Mouse (Mus musculus) stomach, embryonic 16.5 days (tissue): ENCODE results near the gene Fam76b. TPM values are rescaled to one million over a fixed set of nuclear protein-coding genes. Genes with fewer than 3 reads are reported as not detected.
"Not testable (repeated sequence)": the region's sequence is repeated elsewhere in the genome, so short reads cannot be mapped to it uniquely, and the experiment has no call there.

Experiments used
- ATAC-seq: fragments of 200-750 bp; cut with Nextera tagmentation; 2 replicates; pipeline ENCODE4 v1.8.0; 2017; ENCODE audit warnings: moderate number of reproducible peaks, moderate TSS enrichment; ENCODE audit not compliant: insufficient read depth, low FRiP score
- H3K27ac ChIP-seq: fragments of 300-500 bp; sonication (generic); 2 replicates; pipeline ENCODE4 v1.5.1; 2014; ENCODE audit warnings: low read length
- H3K27me3 ChIP-seq: fragments of 300-500 bp; sonication (generic); 2 replicates; pipeline ENCODE4 v1.6.1; 2014; ENCODE audit warnings: low read length, control low read depth, mixed read lengths; ENCODE audit not compliant: control insufficient read depth, insufficient read depth
- H3K36me3 ChIP-seq: fragments of 300-500 bp; sonication (generic); 2 replicates; pipeline ENCODE4 v1.6.1; 2014; ENCODE audit warnings: low read length; ENCODE audit not compliant: control insufficient read depth, insufficient read depth
- H3K4me1 ChIP-seq: fragments of 300-500 bp; sonication (generic); 2 replicates; pipeline ENCODE4 v1.6.1; 2014; ENCODE audit warnings: low read length, control low read depth, mixed read lengths; ENCODE audit not compliant: control insufficient read depth, insufficient read depth
- H3K4me2 ChIP-seq: fragments of 300-500 bp; sonication (generic); 2 replicates; pipeline ENCODE4 v1.6.1; 2014; ENCODE audit warnings: low read depth, low read length, mixed read lengths
- H3K4me3 ChIP-seq: fragments of 300-500 bp; sonication (generic); replicated peaks from 2 replicates; pipeline ENCODE4 v1.5.1; 2014; ENCODE audit warnings: mild to moderate bottlenecking, low read length
- H3K9ac ChIP-seq: fragments of 300-500 bp; sonication (generic); 2 replicates; pipeline ENCODE4 v1.6.1; 2014; ENCODE audit warnings: low read length
- H3K9me3 ChIP-seq: fragments of 300-500 bp; sonication (generic); replicated peaks from 2 replicates; pipeline ENCODE4 v1.6.1; 2016; ENCODE audit warnings: low read length, control low read depth; ENCODE audit not compliant: control insufficient read depth
- WGBS: fragments of 180-500 bp; shearing (Covaris S2); extraction: QIAGEN DNeasy Blood & Tissue Kit; methylation state at CpG from one replicate; pipeline ENCODE4 v1.1.7; 2014; 5-methylcytosine and 5-hydroxymethylcytosine counted together
- polyA plus RNA-seq: library from polyadenylated mRNA; unstranded; fragments of >200 nt; fragmentation: Nextera tagmentation; extraction: Ambion mirVana; gene quantifications from 2 replicates; pipeline ENCODE4 v1.2.1, GENCODE M21; 2015

Gene Fam76b
- polyA plus RNA-seq = 14.7 and 18.3 TPM in 2 replicates

DNA sequence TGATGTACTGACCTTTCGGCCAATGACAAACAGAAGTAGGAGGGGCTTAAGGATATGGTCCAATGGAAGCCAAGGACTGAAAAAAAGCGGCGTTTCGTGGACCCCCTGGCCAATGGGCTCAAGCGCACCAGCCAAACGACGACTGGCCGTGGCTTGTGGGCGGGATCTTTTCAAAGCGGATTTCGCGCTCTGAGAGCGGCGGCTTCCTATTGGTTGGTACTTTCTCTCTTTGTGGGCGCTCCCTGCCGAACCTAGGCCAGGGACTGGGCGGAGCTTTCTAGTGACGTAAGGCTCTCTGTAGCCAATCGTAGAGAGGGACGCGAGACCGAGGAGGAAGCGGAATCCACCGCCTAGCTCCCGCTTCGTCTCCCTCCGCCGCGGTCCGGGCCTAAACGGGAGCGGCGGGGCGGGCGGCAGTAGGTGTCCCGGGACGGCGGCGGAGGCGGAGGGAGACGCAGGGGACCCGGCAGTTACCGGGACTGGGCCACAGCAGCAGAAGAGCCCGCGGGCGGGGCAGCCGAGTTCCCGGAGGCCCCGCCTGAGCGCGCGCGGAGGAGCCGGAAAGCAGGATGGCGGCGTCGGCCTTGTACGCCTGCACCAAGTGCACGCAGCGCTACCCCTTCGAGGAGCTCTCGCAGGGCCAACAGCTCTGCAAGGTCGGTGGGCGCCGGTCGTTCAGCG is at the start of gene Fam76b:
Gene Fam76b, plus strand, starts transcription at position 311 of the 681 bp plus-strand sequence.
- no peaks in the 10 kb centered on the region for H3K9me3 ChIP-seq
- peak within 1 kb of the TSS; percentile 90 for H3K4me2 ChIP-seq
- peak; percentile 94 for ATAC-seq
- peaks cover 11% of the 10 kb centered on the region; the same call in 1 of the 2 replicates for H3K36me3 ChIP-seq
- peaks cover 13% of the 10 kb centered on the region for H3K4me1 ChIP-seq
- under 1% methylated on average over 64 of the region's 67 CpGs for WGBS
- H3K27ac ChIP-seq = peak within 1 kb of the TSS; percentile 99
- H3K9ac ChIP-seq = peak within 1 kb of the TSS; percentile 94
- H3K4me3 ChIP-seq = peak within 1 kb of the TSS; percentile 87
- H3K27me3 ChIP-seq = no peaks in the 10 kb centered on the region

DNA sequence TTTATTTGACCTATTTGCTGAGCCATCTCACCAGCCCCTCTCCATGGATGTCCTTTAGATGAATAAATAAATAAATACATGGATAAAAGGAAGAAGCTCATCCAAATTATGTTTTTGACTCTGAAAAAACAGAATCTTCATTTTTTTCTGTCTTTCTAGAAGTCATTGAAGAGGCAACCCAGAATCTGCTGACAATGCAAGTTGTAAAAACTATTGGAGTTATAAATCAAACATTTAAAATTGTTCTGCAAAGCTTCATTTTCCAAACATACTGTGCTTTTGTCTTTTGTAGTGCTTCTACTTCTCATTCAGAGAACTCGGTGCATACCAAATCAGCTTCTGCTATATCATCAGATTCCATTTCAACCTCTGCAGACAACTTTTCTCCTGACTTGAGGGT is 45.5 kb upstream of the Fam76b start:
- Histone ChIP-seq H3K4me1 (no peaks in the 10 kb centered on the region), H3K9ac (no peak overlapping the region), H3K9me3 (no peaks in the 10 kb centered on the region), H3K36me3 (0 out of 2 replicates have a peak, but pooled peaks cover 11% of the 10 kb centered on the region), H3K27ac (no peak overlapping the region), H3K4me3 (no peak overlapping the region), H3K4me2 (no peak overlapping the region), H3K27me3 (no peaks in the 10 kb centered on the region)
- no peak for ATAC-seq
- WGBS = 90% methylated on average over 1 of the region's 1 CpGs

DNA sequence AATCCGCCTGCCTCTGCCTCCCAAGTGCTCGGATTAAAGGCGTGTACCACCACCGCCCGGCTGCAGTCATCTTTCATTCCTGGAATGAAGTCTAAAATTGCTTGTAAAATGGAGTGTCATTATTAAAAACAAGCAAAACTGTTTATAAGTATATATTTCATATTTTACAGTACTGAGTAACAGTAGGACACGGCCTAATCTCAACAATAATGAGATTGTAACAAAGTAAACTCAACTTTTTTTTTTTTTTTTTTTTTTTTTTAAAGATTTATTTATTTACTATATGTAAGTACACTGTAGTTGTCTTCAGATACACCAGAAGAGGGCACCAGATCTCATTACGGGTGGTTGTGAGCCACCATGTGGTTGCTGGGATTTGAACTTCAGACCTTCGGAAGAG is 36.7 kb upstream of the Fam76b start:
- H3K4me1 ChIP-seq, H3K9ac ChIP-seq, H3K27ac ChIP-seq, H3K27me3 ChIP-seq, H3K9me3 ChIP-seq, H3K4me3 ChIP-seq, ATAC-seq, H3K4me2 ChIP-seq: not testable (repeated sequence)
- WGBS = 96% methylated on average over 7 of the region's 8 CpGs
- H3K36me3 ChIP-seq = 0 out of 2 replicates have a peak, but pooled peaks cover 13% of the 10 kb centered on the region

DNA sequence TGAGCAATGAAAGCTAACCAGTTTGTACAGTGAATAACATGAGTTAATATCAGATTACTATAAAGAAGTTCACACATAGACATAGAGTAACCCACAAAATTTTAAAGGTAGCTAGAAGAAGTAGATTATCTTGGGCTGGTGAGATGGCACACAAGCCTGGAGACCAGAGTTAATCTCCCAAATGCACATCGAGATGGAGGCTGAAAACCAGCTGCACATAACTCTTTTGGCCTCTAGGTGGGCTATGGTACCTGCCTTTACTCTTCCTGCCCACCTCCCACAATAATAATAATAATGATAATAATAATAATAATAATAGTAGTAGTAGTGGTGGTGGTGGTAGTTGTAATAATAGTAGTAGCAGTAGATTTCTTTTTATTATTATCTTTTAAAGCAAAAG is 33.2 kb upstream of the Fam76b start:
- Histone ChIP-seq H3K4me1 (no peaks in the 10 kb centered on the region), H3K4me3 (no peak overlapping the region), H3K9me3 (no peaks in the 10 kb centered on the region), H3K27ac (no peak overlapping the region), H3K36me3 (peaks cover 9% of the 10 kb centered on the region; the same call in 1 of the 2 replicates), H3K27me3 (no peaks in the 10 kb centered on the region), H3K9ac (no peak overlapping the region), H3K4me2 (no peak overlapping the region)
- no peak for ATAC-seq
- WGBS = 73% methylated on average over 1 of the region's 1 CpGs

DNA sequence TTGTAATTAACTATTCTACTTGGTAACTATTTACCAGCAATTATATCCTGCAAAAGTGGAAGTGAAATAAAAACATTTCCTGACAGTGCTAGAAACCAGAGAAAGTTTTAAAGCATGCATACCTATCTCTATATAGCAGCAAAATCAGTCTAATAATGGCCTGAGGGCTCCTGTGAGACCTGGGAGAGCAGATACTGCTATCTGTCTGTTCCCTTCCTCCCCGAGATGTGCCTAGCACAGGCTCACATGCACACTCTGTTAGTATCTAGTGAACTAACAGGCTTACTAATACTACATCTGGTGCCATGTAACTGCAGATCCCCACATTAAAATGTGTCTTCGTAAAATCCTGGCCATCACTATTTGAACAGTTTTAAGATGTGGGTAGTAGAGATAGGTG is 32.8 kb upstream of the Fam76b start:
- 92% methylated on average over 2 of the region's 2 CpGs for WGBS
- peaks cover 8% of the 10 kb centered on the region; the same call in 1 of the 2 replicates for H3K36me3 ChIP-seq
- no peaks in the 10 kb centered on the region for H3K27me3 ChIP-seq
- no peak overlapping the region for H3K9ac ChIP-seq
- ATAC-seq = no peak
- no peaks in the 10 kb centered on the region for H3K9me3 ChIP-seq
- no peak overlapping the region for H3K4me2 ChIP-seq
- no peak overlapping the region for H3K27ac ChIP-seq
- no peaks in the 10 kb centered on the region for H3K4me1 ChIP-seq
- H3K4me3 ChIP-seq = no peak overlapping the region

DNA sequence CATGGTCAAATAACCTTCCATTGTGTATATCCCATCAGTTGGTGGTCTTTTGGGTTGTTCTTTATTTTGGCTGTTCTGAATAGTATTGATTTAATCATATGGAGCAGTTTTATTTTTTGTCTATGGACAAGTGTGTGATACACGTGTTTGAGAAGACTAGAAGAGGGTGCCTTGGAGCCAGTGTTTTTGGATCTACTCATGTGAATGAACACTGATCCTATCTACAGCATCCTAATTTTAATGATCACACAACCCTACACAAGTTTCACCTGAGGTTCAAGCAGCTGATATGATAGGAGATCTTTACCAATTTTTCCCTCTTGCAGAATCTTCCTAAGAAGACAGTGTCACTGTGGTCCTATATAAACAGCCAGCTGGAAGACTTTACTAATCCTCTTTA is 23.0 kb upstream of the Fam76b start:
- H3K9ac ChIP-seq = no peak overlapping the region
- no peaks in the 10 kb centered on the region for H3K27me3 ChIP-seq
- H3K4me2 ChIP-seq = no peak overlapping the region
- H3K4me1 ChIP-seq = no peaks in the 10 kb centered on the region
- no peak overlapping the region for H3K27ac ChIP-seq
- peaks cover 24% of the 10 kb centered on the region for H3K36me3 ChIP-seq
- no peak for ATAC-seq
- H3K9me3 ChIP-seq = no peaks in the 10 kb centered on the region
- H3K4me3 ChIP-seq = no peak overlapping the region
- 71% methylated on average over 1 of the region's 1 CpGs for WGBS

DNA sequence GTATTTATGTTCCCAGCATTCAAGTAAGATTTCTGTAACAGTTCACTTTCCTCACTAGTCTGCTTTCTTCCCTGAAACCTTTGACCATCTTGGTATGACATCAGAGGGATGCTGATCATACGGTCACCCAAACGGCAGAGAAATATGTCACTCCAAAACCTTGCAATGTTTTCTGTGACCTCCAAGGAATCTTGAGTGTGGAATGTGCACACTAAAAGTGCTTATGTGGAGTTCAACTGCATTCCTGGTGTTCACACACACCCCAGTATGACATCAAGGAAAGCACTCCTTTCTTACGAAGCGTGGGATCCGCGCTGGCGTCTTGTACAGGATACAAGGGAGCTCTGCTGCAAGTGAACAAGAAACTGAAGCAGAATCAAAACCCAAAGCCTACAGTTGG is 20.7 kb upstream of the Fam76b start:
- H3K4me3 ChIP-seq = no peak overlapping the region
- no peaks in the 10 kb centered on the region for H3K9me3 ChIP-seq
- 94% methylated on average over 7 of the region's 7 CpGs for WGBS
- H3K27me3 ChIP-seq = no peaks in the 10 kb centered on the region
- H3K4me1 ChIP-seq = no peaks in the 10 kb centered on the region
- H3K27ac ChIP-seq = no peak overlapping the region
- no peak for ATAC-seq
- H3K36me3 ChIP-seq = peaks cover 34% of the 10 kb centered on the region
- H3K4me2 ChIP-seq = no peak overlapping the region
- no peak overlapping the region for H3K9ac ChIP-seq

DNA sequence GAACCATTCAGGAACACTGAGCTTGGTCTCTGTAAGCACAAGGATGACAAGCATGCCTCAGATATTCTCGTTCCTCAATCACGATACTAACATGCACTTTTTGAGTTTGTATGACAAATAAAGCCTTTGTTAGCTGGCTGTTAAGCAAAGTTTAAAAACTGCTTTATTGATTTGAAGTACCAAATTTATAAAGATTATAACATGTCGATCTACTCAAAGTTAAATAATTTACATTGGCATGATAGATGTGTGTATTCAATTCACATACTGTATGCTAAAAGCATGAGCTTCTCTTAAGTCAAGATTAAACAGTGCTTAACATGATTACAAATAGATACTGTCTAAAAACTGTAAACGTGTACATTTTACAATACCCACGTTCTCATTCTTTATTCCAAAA is 19.9 kb upstream of the Fam76b start:
- no peak overlapping the region for H3K4me2 ChIP-seq
- ATAC-seq = no peak
- no peaks in the 10 kb centered on the region for H3K9me3 ChIP-seq
- H3K9ac ChIP-seq = no peak overlapping the region
- no peaks in the 10 kb centered on the region for H3K27me3 ChIP-seq
- WGBS = 75% methylated on average over 5 of the region's 5 CpGs
- no peak overlapping the region for H3K4me3 ChIP-seq
- H3K4me1 ChIP-seq = no peaks in the 10 kb centered on the region
- H3K36me3 ChIP-seq = peaks cover 38% of the 10 kb centered on the region
- H3K27ac ChIP-seq = no peak overlapping the region

DNA sequence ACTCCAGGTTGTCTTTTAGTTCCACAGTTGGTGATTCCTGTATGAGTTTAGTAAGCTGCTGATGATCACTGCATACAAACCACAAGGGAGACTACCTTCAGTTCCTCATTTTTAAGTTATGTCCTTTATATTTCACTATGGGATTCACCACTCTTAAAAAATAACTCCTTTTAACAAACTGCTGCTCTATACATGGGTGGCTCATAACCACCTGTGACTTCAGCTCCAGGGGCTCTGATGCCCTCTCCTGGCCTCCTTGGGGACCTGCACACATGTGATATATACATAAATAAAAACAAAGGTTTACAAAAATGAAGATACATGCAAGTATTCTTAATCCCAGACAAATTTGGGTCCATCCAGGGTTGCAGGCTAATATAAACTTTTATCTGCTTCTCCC is 17.6 kb upstream of the Fam76b start:
- Histone ChIP-seq H3K4me2 (no peak overlapping the region), H3K4me1 (no peaks in the 10 kb centered on the region), H3K9me3 (no peaks in the 10 kb centered on the region), H3K27me3 (no peaks in the 10 kb centered on the region), H3K36me3 (peaks cover 36% of the 10 kb centered on the region), H3K27ac (no peak overlapping the region), H3K9ac (no peak overlapping the region), H3K4me3 (no peak overlapping the region)
- no peak for ATAC-seq
